Mouse (Mus musculus) embryonic facial prominence, embryonic 12.5 days (tissue): Measurements from ENCODE around the gene Usp45. TPM values are rescaled to one million over a fixed set of nuclear protein-coding genes. Genes with fewer than 3 reads are reported as not detected.
A peak's percentile ranks its signal among the peaks of the same experiment; 100 is the strongest.

Experiments used
- ATAC-seq: fragments of 200-750 bp; cut with Nextera tagmentation; 2 replicates; pipeline ENCODE4 v1.8.0; 2017; ENCODE audit not compliant: insufficient number of reproducible peaks, insufficient read depth, low FRiP score, low TSS enrichment
- H3K27ac ChIP-seq: fragments of 300-500 bp; sonication (generic); 2 replicates; pipeline ENCODE4 v1.5.1; 2016; ENCODE audit warnings: mild to moderate bottlenecking
- H3K27me3 ChIP-seq: fragments of 300-500 bp; sonication (generic); 2 replicates; pipeline ENCODE4 v1.6.1; 2016; ENCODE audit warnings: mild to moderate bottlenecking, moderate library complexity
- H3K36me3 ChIP-seq: fragments of 300-500 bp; sonication (generic); 2 replicates; pipeline ENCODE4 v1.6.1; 2016; ENCODE audit warnings: mild to moderate bottlenecking
- H3K4me1 ChIP-seq: fragments of 300-500 bp; sonication (generic); 2 replicates; pipeline ENCODE4 v1.6.1; 2016
- H3K4me2 ChIP-seq: fragments of 300-500 bp; sonication (generic); replicated peaks from 2 replicates; pipeline ENCODE4 v1.6.1; 2016; ENCODE audit warnings: mild to moderate bottlenecking, moderate library complexity
- H3K4me3 ChIP-seq: fragments of 300-500 bp; sonication (generic); 2 replicates; pipeline ENCODE4 v1.5.1; 2016; ENCODE audit warnings: mild to moderate bottlenecking
- H3K9ac ChIP-seq: fragments of 300-500 bp; sonication (generic); 2 replicates; pipeline ENCODE4 v1.6.1; 2016; ENCODE audit warnings: mild to moderate bottlenecking, moderate library complexity
- H3K9me3 ChIP-seq: fragments of 300-500 bp; sonication (generic); 2 replicates; pipeline ENCODE4 v1.6.1; 2016; ENCODE audit warnings: mild to moderate bottlenecking, moderate library complexity
- WGBS: fragments of 180-500 bp; shearing (Covaris S2); methylation state at CpG from one replicate; pipeline ENCODE4 v1.1.7; 2016; 5-methylcytosine and 5-hydroxymethylcytosine counted together
- polyA plus RNA-seq: library from polyadenylated mRNA; unstranded; fragments of >200 nt; fragmentation: Nextera tagmentation; extraction: Ambion mirVana; gene quantifications from 2 replicates; pipeline ENCODE4 v1.2.1, GENCODE M21; 2016

Gene Usp45
- polyA plus RNA-seq, 1 experiment from 2014 or later: 12.4 TPM

DNA sequence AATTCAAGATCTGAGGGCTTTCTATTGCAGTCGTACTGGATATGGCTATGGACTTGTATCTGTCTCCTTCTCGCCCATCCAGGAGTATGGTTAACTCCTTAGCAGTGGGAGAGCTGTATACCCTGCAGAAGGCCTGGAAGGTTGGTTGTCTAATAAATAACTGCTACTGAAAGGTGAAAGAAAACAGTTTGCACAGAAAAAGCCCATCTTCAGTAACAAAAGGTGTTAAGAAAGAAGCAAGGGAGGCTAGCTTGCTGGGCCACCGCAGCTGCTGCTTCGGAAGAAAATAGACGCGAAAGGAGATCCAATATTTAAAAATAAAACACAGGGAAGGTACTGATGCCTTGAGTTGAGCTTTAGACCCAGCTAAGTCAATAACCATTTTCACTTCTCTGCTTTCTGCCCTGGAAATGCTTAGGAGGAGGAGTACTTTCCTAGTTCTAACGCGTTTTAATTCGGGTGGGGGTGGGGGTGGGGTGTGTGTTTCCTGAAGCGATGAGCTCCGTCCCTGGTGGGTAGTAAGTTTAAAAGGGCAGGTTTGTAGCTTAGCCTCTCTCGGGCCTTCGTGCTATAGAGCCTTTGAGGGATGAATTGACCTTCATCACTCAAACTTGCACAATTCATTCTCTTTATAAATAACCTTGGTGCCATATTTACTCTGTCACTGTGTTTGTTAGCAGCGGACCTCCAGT lies 639 bp upstream of the Usp45 start:
- peak overlapping the region; percentile 72 for H3K4me2 ChIP-seq
- H3K4me1 ChIP-seq: no peaks in the 10 kb centered on the region
- WGBS: 18% methylated on average over 14 of the region's 14 CpGs
- no peaks in the 10 kb centered on the region for H3K27me3 ChIP-seq
- H3K4me3 ChIP-seq: peak overlapping the region; percentile 66
- H3K36me3 ChIP-seq: no peaks in the 10 kb centered on the region
- ATAC-seq: no peak
- peak overlapping the region; percentile 49 for H3K9ac ChIP-seq
- no peaks in the 10 kb centered on the region for H3K9me3 ChIP-seq
- no peak overlapping the region for H3K27ac ChIP-seq

DNA sequence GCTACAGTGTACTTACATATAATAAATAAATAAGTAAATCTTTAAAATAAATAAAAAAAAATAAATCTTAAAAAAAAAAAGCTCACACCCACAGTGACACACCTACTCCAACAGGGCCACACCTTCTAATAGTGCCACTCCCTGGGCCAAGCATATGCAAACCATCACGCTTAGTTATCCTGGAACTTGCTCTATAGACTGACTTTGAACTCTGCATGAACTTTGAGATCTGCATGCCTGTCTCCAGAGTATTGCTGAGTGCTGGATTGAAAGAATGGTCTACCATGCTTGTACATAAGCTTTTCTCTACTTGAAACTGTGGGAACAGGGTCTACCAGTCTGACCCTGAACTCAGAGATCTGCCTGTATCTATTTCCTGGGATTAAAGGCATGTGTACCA lies 4.1 kb downstream of the Usp45 start:
- no peak overlapping the region for H3K27ac ChIP-seq
- no peak overlapping the region for H3K4me2 ChIP-seq
- ATAC-seq: no peak
- H3K9ac ChIP-seq: no peak overlapping the region
- WGBS: 81% methylated on average over 1 of the region's 1 CpGs
- no peak overlapping the region for H3K4me3 ChIP-seq
- H3K9me3 ChIP-seq: no peaks in the 10 kb centered on the region
- H3K4me1 ChIP-seq: no peaks in the 10 kb centered on the region
- H3K36me3 ChIP-seq: no peaks in the 10 kb centered on the region
- no peaks in the 10 kb centered on the region for H3K27me3 ChIP-seq

DNA sequence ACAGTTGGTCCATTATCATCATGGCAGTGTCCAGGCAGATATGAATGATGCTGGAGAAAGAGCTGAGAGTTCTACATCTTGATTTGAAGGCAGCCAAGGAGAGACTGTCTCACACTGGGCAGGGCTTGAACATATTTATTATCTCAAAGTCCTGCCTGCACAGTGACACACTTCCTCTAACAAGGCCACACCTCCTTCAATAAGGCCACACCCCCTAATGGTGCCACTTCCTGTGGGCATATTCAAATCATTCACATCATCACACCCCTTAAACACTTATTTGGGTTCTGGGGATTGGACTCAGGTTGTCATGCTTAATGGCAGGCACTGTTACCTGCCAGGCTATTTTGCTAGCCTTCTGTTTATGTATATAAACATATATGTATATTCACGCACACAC lies 5.3 kb downstream of the Usp45 start:
- peaks cover 2% of the 10 kb centered on the region; the same call in 1 of the 2 replicates for H3K4me1 ChIP-seq
- no peak overlapping the region for H3K4me3 ChIP-seq
- H3K27ac ChIP-seq: no peak overlapping the region
- ATAC-seq: no peak
- no peaks in the 10 kb centered on the region for H3K27me3 ChIP-seq
- H3K36me3 ChIP-seq: no peaks in the 10 kb centered on the region
- no peak overlapping the region for H3K4me2 ChIP-seq
- no peaks in the 10 kb centered on the region for H3K9me3 ChIP-seq
- WGBS: 94% methylated on average over 1 of the region's 1 CpGs
- H3K9ac ChIP-seq: no peak overlapping the region

DNA sequence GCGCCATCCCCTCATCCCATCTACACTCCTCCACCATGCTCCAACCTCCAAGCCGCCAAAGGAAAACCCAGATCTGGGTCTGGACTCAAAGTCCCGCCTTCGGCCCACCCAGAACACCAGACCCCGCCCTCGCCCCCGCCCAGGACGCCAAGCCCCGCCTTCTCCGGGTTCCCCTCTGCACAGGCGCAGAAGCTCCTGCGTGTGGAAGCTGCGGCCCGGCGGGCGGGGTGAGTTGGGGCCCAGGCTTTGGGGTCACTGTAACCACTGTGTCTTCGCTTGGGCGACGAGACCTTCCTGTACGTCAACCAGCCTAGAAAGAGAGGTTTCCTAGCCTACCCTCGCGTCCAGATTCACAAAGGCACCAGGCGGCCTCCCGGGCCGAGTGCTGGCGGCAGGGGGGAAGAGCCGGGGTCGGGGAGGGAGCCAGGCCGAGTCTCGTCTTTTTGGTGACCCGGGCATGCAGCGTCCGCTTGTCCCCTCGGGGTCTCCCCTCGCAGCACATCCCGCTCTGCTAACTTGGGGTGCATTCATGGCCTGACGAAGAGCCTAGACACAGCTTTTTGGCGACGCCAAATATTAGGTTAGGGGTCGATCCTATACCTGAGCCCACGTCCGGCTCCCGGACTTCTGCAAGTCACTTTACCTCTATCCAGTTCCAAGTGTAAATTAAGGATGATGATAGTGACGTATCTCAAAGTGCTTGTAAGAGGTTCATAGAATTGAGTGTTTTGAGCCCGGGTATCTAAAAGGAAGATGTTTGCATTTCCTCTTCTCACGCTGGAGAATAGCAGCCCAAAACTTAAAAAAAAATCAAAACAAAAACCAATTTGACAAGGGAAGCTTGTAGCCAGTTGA lies 9.4 kb downstream of the Usp45 start:
- ATAC-seq: peak; percentile 95
- peak overlapping the region; percentile 85 for H3K9ac ChIP-seq
- H3K27ac ChIP-seq: 0 out of 2 replicates have a peak overlapping the region, but pooled peaks have one; percentile 46
- peaks cover 5% of the 10 kb centered on the region; the same call in 1 of the 2 replicates for H3K4me1 ChIP-seq
- H3K4me2 ChIP-seq: peak overlapping the region; percentile 60
- H3K4me3 ChIP-seq: peak overlapping the region; percentile 79
- H3K27me3 ChIP-seq: no peaks in the 10 kb centered on the region
- no peaks in the 10 kb centered on the region for H3K9me3 ChIP-seq
- peaks cover 11% of the 10 kb centered on the region for H3K36me3 ChIP-seq
- WGBS: under 1% methylated on average over 46 of the region's 46 CpGs

DNA sequence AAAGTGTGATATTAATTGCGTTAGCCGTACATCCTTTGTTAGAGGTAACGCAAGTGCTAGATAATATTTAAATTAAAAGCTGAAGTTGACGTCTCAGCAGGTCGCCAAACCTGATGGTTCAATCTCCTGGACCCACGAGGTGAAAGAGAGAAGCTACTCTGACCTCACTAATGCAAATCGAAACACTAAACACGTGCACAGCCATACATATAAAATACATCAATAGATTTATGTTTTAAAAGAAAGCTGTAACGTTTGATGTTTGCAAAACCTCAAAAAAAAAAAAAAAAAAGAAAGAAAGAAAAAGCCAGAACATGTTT lies 9.9 kb downstream of the Usp45 start:
- Histone ChIP-seq H3K4me2 (peak overlapping the region; percentile 60), H3K4me3 (peak overlapping the region; percentile 79), H3K27me3 (no peaks in the 10 kb centered on the region), H3K4me1 (peaks cover 5% of the 10 kb centered on the region; the same call in 1 of the 2 replicates), H3K36me3 (peaks cover 17% of the 10 kb centered on the region), H3K27ac (no peak overlapping the region), H3K9me3 (no peaks in the 10 kb centered on the region), H3K9ac (peak overlapping the region; percentile 85)
- no peak for ATAC-seq
- 9% methylated on average over 9 of the region's 9 CpGs for WGBS

DNA sequence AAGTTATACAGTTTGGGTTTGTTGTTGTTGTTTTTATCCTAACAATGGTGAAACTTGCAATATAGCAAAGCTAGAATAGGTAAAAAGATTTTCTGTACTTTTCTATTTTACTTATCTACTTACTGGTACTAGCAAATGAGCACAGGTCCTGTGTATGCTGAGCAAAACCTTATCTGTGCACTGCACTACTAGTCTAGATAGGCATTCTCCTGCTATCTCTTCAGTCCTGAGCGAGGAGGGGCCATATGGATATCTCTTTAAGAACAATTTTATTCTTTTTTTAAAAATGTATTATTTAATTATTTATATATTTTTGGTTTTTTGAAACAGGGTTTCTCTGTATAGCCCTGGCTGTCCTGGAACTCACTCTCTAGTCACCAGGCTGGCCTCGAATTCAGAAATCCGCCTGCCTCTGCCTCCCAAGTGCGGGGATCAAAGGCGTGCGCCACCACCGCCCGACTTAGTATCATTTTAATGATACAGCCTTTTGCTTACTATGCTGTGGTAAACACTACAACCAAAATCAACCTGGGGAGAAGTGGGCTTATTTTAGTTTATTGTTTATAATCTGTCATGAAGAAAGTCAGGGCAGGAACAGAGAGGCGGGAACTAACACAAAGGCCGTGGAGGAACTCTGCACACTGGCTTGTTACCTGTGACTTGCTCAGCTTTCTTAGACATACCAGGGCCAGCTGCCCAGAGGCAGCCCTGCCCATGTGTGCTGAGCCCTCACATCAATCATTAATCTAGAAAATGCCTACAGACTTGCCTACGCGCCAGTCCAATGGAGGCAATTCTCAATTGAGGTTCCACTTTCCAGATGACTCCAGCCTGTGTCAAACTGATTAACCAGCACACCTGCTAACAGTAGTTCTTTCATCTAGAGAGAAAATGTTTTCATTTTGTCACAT lies 14.1 kb downstream of the Usp45 start:
- no peak for ATAC-seq
- Histone ChIP-seq H3K9me3 (no peaks in the 10 kb centered on the region), H3K27ac (no peak overlapping the region), H3K27me3 (no peaks in the 10 kb centered on the region), H3K36me3 (peaks cover 51% of the 10 kb centered on the region), H3K4me3 (no peak overlapping the region), H3K4me1 (peaks cover 5% of the 10 kb centered on the region; the same call in 1 of the 2 replicates), H3K9ac (no peak overlapping the region), H3K4me2 (no peak overlapping the region)
- 96% methylated on average over 12 of the region's 12 CpGs for WGBS

DNA sequence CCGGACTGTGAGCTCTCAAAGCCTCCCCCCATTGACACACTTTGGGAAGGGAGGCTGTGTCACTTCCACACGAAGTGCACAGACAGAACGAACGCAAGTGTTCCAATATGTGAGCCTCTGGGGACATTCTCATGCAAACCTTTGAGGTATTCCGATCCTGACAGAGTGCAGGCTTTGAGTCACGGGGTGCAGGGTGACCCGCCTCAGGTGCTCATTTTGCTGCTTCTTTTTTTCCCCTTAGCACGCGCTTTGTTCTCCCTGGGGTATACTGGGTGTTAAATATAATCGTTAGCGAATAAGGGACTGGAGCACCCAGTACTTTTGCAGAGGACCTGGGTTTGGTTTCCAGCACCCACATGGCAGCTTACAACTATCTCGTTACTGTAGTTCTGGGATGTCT lies 19.3 kb downstream of the Usp45 start:
- Histone ChIP-seq H3K9me3 (no peaks in the 10 kb centered on the region), H3K4me1 (no peaks in the 10 kb centered on the region), H3K4me2 (no peak overlapping the region), H3K9ac (no peak overlapping the region), H3K36me3 (peaks cover 61% of the 10 kb centered on the region), H3K4me3 (no peak overlapping the region), H3K27me3 (no peaks in the 10 kb centered on the region), H3K27ac (no peak overlapping the region)
- ATAC-seq: no peak
- 95% methylated on average over 12 of the region's 12 CpGs for WGBS

DNA sequence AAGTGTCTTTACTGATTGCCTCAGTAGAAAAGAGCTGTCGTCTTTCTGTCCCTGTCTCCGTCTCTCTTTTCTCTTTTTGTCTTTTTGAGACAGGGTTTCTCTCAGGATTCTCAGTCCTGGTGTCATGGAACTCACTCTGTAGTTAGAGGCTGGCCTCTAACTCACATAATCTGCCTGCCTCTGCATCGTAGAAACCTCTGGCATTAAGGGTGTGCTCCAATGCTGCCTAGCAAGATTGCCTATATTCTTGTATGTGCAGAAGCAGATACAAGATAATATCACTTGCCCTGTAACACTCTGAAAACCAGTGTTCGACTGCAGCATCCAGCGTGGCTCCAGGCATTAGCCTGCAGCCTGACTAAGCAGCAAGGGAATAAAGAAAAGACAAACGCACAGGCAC lies 21.9 kb downstream of the Usp45 start:
- 88% methylated on average over 6 of the region's 6 CpGs for WGBS
- Histone ChIP-seq H3K4me1 (no peaks in the 10 kb centered on the region), H3K4me2 (no peak overlapping the region), H3K9ac (no peak overlapping the region), H3K36me3 (peaks cover 48% of the 10 kb centered on the region), H3K27me3 (no peaks in the 10 kb centered on the region), H3K4me3 (no peak overlapping the region), H3K9me3 (no peaks in the 10 kb centered on the region), H3K27ac (no peak overlapping the region)
- no peak for ATAC-seq

DNA sequence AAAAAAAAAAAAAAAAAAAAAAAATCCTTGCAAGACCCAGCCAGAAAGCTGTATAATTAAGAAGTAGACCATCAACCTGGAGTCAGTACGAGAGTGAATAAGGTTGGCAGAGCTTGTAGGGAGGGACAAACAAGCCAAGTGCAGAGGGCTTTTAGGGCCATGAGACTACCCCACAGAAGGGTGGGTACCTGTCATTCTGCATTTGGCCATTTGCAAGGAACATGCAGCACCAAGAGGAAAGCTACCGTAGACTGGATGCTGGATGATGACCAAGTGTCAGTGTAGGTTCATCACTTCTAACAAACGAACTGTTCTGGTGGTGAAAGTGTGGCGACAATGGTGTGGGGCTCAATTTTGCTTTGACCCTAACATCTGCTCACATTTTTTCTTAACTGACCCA lies 22.9 kb downstream of the Usp45 start:
- H3K27ac ChIP-seq: no peak overlapping the region
- H3K9me3 ChIP-seq: no peaks in the 10 kb centered on the region
- H3K4me1 ChIP-seq: no peaks in the 10 kb centered on the region
- no peaks in the 10 kb centered on the region for H3K27me3 ChIP-seq
- peaks cover 41% of the 10 kb centered on the region for H3K36me3 ChIP-seq
- no peak for ATAC-seq
- WGBS: 86% methylated on average over 4 of the region's 4 CpGs
- H3K4me2 ChIP-seq: no peak overlapping the region
- H3K9ac ChIP-seq: no peak overlapping the region
- H3K4me3 ChIP-seq: no peak overlapping the region

DNA sequence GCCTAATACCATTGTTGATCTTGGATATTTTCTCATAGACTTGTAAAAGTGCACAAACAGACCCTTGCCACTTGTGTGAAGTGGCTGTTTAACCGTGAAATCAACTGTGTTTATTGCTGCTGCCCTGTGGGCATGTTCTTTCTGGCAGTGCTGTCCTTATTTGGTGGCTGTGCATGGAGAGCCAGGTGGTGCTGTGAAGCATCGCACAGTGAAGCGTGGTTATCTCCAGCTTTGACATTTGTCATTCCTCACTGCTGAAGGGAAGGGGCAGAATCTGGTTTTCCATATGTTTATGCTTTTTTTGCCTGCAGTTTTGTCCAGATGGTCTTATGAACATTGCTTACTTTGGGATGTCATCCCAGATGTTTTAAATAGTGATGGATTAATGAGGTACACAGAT lies 26.7 kb downstream of the Usp45 start:
- ATAC-seq: no peak
- no peaks in the 10 kb centered on the region for H3K9me3 ChIP-seq
- 57% methylated on average over 3 of the region's 3 CpGs for WGBS

DNA sequence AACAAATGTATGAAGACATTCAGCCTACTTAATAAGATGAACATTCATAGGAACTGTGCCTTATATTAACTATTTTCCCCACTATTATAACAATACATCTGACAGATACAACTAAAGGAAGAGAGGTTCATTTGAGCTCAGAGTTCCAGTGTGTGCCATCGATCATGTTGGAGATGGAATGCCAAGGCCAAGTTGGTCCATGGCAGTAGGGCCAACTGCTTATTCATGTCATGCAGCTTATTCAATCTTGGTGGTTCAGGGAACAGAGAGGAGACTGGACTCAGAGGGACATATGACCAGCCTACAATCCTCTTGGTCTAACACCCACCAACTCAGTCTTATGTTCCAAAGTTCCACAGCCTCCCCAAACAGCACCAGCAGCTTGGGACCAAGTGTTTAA lies 34.1 kb downstream of the Usp45 start:
- H3K36me3 ChIP-seq: peaks cover 48% of the 10 kb centered on the region
- H3K9me3 ChIP-seq: no peaks in the 10 kb centered on the region
- H3K27ac ChIP-seq: no peak overlapping the region
- no peaks in the 10 kb centered on the region for H3K27me3 ChIP-seq
- 93% methylated on average over 1 of the region's 1 CpGs for WGBS
- no peak overlapping the region for H3K9ac ChIP-seq
- ATAC-seq: no peak
- H3K4me3 ChIP-seq: no peak overlapping the region
- no peak overlapping the region for H3K4me2 ChIP-seq
- H3K4me1 ChIP-seq: no peaks in the 10 kb centered on the region

More for the DNA sequence above, 26.7 kb downstream of the Usp45 start:
- H3K4me2 ChIP-seq: no peak overlapping the region
- H3K4me1 ChIP-seq: no peaks in the 10 kb centered on the region
- no peak overlapping the region for H3K9ac ChIP-seq
- H3K27me3 ChIP-seq: no peaks in the 10 kb centered on the region
- H3K36me3 ChIP-seq: peaks cover 38% of the 10 kb centered on the region
- H3K27ac ChIP-seq: no peak overlapping the region
- H3K4me3 ChIP-seq: no peak overlapping the region
